Mouse (Mus musculus) heart, postnatal 0 days (tissue): ENCODE measurements at regions not wholly inside any gene's neighbourhood (a gene's known extent, or its start where the extent isn't known, plus 50 kb on each side); places are given as distances from the start of the nearest gene placed in this dataset.

Experiments
- ATAC-seq: fragments of 200-750 bp; cut with Nextera tagmentation; 2 replicates; pipeline ENCODE4 v1.8.0; 2017; ENCODE audit warnings: low read depth, moderate number of reproducible peaks, moderate library complexity; ENCODE audit not compliant: insufficient read depth
- DNase-seq: peaks from one replicate; pipeline ENCODE4 v3.0.0-alpha.2; 2016; ENCODE audit warnings: low spot score
- H3K27ac ChIP-seq: fragments of 300-500 bp; sonication (generic); 2 replicates; pipeline ENCODE4 v1.5.1; 2014; ENCODE audit warnings: low read depth, mild to moderate bottlenecking
- H3K27me3 ChIP-seq: fragments of 300-500 bp; sonication (generic); 2 replicates; pipeline ENCODE4 v1.6.1; 2014; ENCODE audit warnings: low read length, mixed read lengths; ENCODE audit not compliant: control insufficient read depth, insufficient read depth
- H3K36me3 ChIP-seq: fragments of 300-500 bp; sonication (generic); replicated peaks from 2 replicates; pipeline ENCODE4 v1.6.1; 2014; ENCODE audit warnings: low read length, mixed read lengths; ENCODE audit not compliant: control insufficient read depth, insufficient read depth
- H3K4me1 ChIP-seq: fragments of 300-500 bp; sonication (generic); 2 replicates; pipeline ENCODE4 v1.6.1; 2014; ENCODE audit warnings: antibody characterized with exemption; ENCODE audit not compliant: control insufficient read depth, insufficient read depth
- H3K4me2 ChIP-seq: fragments of 300-500 bp; sonication (generic); 2 replicates; pipeline ENCODE4 v1.6.1; 2014; ENCODE audit warnings: low read depth, mild to moderate bottlenecking, low read length, moderate library complexity
- H3K4me3 ChIP-seq: fragments of 300-500 bp; sonication (generic); 2 replicates; pipeline ENCODE4 v1.5.1; 2014; ENCODE audit warnings: low read depth, low read length
- H3K9ac ChIP-seq: fragments of 300-500 bp; sonication (generic); replicated peaks from 2 replicates; pipeline ENCODE4 v1.6.1; 2014; ENCODE audit warnings: low read depth, low read length, mixed read lengths
- H3K9me3 ChIP-seq: fragments of 300-500 bp; sonication (generic); replicated peaks from 2 replicates; pipeline ENCODE4 v1.6.1; 2016; ENCODE audit warnings: low read length; ENCODE audit not compliant: control insufficient read depth
- CTCF ChIP-seq: IDR thresholded peaks from 2 replicates; pipeline ENCODE4 v1.5.1; 2016; ENCODE audit warnings: antibody characterized with exemption, control low read depth, low read depth
- EP300 ChIP-seq: IDR thresholded peaks from 2 replicates; pipeline ENCODE4 v1.6.1; 2016; ENCODE audit warnings: antibody characterized with exemption, low read depth
- WGBS: fragments of 180-500 bp; shearing (Covaris S2); extraction: QIAGEN DNeasy Blood & Tissue Kit; methylation state at CpG from one replicate; pipeline ENCODE4 v1.1.7; 2014; 5-methylcytosine and 5-hydroxymethylcytosine counted together

- no peak overlapping the region for H3K4me2 ChIP-seq
- H3K36me3 ChIP-seq = no peaks in the 10 kb centered on the region
- TF ChIP-seq CTCF = no peak
- TF ChIP-seq EP300 = no peak
- H3K9ac ChIP-seq = no peak overlapping the region
- no peak for ATAC-seq
- H3K4me3 ChIP-seq = no peak overlapping the region
- H3K27me3 ChIP-seq = no peaks in the 10 kb centered on the region
- no peak overlapping the region for H3K27ac ChIP-seq
- DNase-seq = no peak
- H3K9me3 ChIP-seq = no peaks in the 10 kb centered on the region
- 4% methylated on average over 1 of the region's 1 CpGs for WGBS
- no peaks in the 10 kb centered on the region for H3K4me1 ChIP-seq
These were observed 137.1 kb downstream of the Ets2 start for GRCm38 (mm10) chr16:95838886-95839430.

- TF ChIP-seq EP300 (no peak), CTCF (no peak)
- H3K36me3 ChIP-seq = no peaks in the 10 kb centered on the region
- DNase-seq = no peak
- no peaks in the 10 kb centered on the region for H3K4me1 ChIP-seq
- H3K27me3 ChIP-seq = no peaks in the 10 kb centered on the region
- 82% methylated on average over 3 of the region's 3 CpGs for WGBS
- no peak for ATAC-seq
- no peak overlapping the region for H3K9ac ChIP-seq
- H3K4me2 ChIP-seq = no peak overlapping the region
- H3K4me3 ChIP-seq = no peak overlapping the region
- H3K27ac ChIP-seq = no peak overlapping the region
- no peaks in the 10 kb centered on the region for H3K9me3 ChIP-seq
These were observed 136.6 kb downstream of the Ets2 start for GRCm38 (mm10) chr16:95838478-95838846.

GRCm38 (mm10) chr16:95837723-95838477 lies 136.0 kb downstream of the Ets2 start:
- 72% methylated on average over 5 of the region's 5 CpGs for WGBS

GRCm38 (mm10) chr16:95835941-95836340 lies 134.1 kb downstream of the Ets2 start:
- H3K4me1 ChIP-seq = peaks cover 5% of the 10 kb centered on the region; the same call in 1 of the 2 replicates

More at GRCm38 (mm10) chr16:95837723-95838477, 136.0 kb downstream of the Ets2 start:
- no peak overlapping the region for H3K4me2 ChIP-seq
- no peak overlapping the region for H3K27ac ChIP-seq
- no peaks in the 10 kb centered on the region for H3K36me3 ChIP-seq
- no peak overlapping the region for H3K9ac ChIP-seq
- no peak overlapping the region for H3K4me3 ChIP-seq
- TF ChIP-seq CTCF = no peak
- no peak for TF ChIP-seq EP300
- ATAC-seq (no peak), DNase-seq (no peak)
- no peaks in the 10 kb centered on the region for H3K9me3 ChIP-seq
- H3K4me1 ChIP-seq = no peaks in the 10 kb centered on the region
- H3K27me3 ChIP-seq = no peaks in the 10 kb centered on the region

GRCm38 (mm10) chr16:95834556-95835288 lies 132.8 kb downstream of the Ets2 start:
- TF ChIP-seq EP300 = no peak
- TF ChIP-seq CTCF = no peak
- Histone ChIP-seq H3K36me3 (no peaks in the 10 kb centered on the region), H3K27ac (0 out of 2 replicates have a peak overlapping the region, but pooled peaks have one; percentile 89), H3K4me1 (peaks cover 6% of the 10 kb centered on the region; the same call in 1 of the 2 replicates), H3K9me3 (no peaks in the 10 kb centered on the region), H3K4me3 (no peak overlapping the region), H3K4me2 (no peak overlapping the region), H3K9ac (no peak overlapping the region), H3K27me3 (no peaks in the 10 kb centered on the region)
- 68% methylated on average over 11 of the region's 11 CpGs for WGBS
- no peak for DNase-seq
- no peak for ATAC-seq

More at GRCm38 (mm10) chr16:95835941-95836340, 134.1 kb downstream of the Ets2 start:
- 93% methylated on average over 1 of the region's 1 CpGs for WGBS
- Histone ChIP-seq H3K36me3 (no peaks in the 10 kb centered on the region), H3K27ac (no peak overlapping the region), H3K27me3 (no peaks in the 10 kb centered on the region), H3K9me3 (no peaks in the 10 kb centered on the region), H3K4me2 (no peak overlapping the region), H3K9ac (no peak overlapping the region), H3K4me3 (no peak overlapping the region)
- TF ChIP-seq EP300 (no peak), CTCF (no peak)
- ATAC-seq (no peak), DNase-seq (no peak)
